Mouse (Mus musculus): ENCODE results near the gene Slamf6. TPM values are rescaled to one million over a fixed set of nuclear protein-coding genes. Genes with fewer than 3 reads are reported as not detected.

Slamf6 gene
- polyA plus RNA-seq, 1 experiment = not detected

- Histone ChIP-seq H3K4me3 (replicated peaks) (no peak overlapping the region), H3K4me1 (peaks cover 11% of the 10 kb centered on the region), H3K9me3 (peaks cover 9% of the 10 kb centered on the region), H3K36me3 (replicated peaks; ENCODE audit: low read length) (no peaks in the 10 kb centered on the region), H3K27me3 (replicated peaks) (peaks cover 3% of the 10 kb centered on the region)
- no peak for TF ChIP-seq GATA1 (IDR thresholded peaks at IDR 0.05; ENCODE audit: borderline replicate concordance, low read length)
- TF ChIP-seq FLI1 (IDR thresholded peaks at IDR 0.05; ENCODE audit: low read length) = no peak
Measured at GRCm38 (mm10) chr1:171921641-171922040, 4.3 kb downstream of the Slamf6 start.

GRCm38 (mm10) chr1:171922844-171923243, 5.5 kb downstream of the Slamf6 start:
- H3K36me3 ChIP-seq (replicated peaks; ENCODE audit: low read length) = no peaks in the 10 kb centered on the region
- TF ChIP-seq FLI1 (IDR thresholded peaks at IDR 0.05; ENCODE audit: low read length) = no peak
- no peak for TF ChIP-seq GATA1 (IDR thresholded peaks at IDR 0.05; ENCODE audit: borderline replicate concordance, low read length)

GRCm38 (mm10) chr1:171924900-171925299, 7.6 kb downstream of the Slamf6 start:
- TF ChIP-seq FLI1 (IDR thresholded peaks at IDR 0.05; ENCODE audit: low read length) = no peak
- H3K27me3 ChIP-seq (replicated peaks) = peaks cover 3% of the 10 kb centered on the region
- H3K4me3 ChIP-seq (replicated peaks) = no peak overlapping the region
- no peaks in the 10 kb centered on the region for H3K36me3 ChIP-seq (replicated peaks; ENCODE audit: low read length)
- H3K4me1 ChIP-seq = peaks cover 11% of the 10 kb centered on the region
- H3K9me3 ChIP-seq = peaks cover 14% of the 10 kb centered on the region

More at GRCm38 (mm10) chr1:171922844-171923243, 5.5 kb downstream of the Slamf6 start:
- H3K4me3 ChIP-seq (replicated peaks) = no peak overlapping the region
- peaks cover 11% of the 10 kb centered on the region for H3K4me1 ChIP-seq
- peaks cover 12% of the 10 kb centered on the region for H3K9me3 ChIP-seq
- peaks cover 3% of the 10 kb centered on the region for H3K27me3 ChIP-seq (replicated peaks)

GRCm38 (mm10) chr1:171933851-171934250, 16.5 kb downstream of the Slamf6 start:
- TF ChIP-seq FLI1 (IDR thresholded peaks at IDR 0.05; ENCODE audit: low read length) (no peak), GATA1 (IDR thresholded peaks at IDR 0.05; ENCODE audit: borderline replicate concordance, low read length) (no peak)
- Histone ChIP-seq H3K27me3 (replicated peaks) (no peaks in the 10 kb centered on the region), H3K9me3 (peaks cover 22% of the 10 kb centered on the region), H3K4me1 (no peaks in the 10 kb centered on the region), H3K36me3 (replicated peaks; ENCODE audit: low read length) (no peaks in the 10 kb centered on the region), H3K4me3 (replicated peaks) (no peak overlapping the region)

GRCm38 (mm10) chr1:171938952-171939948, 21.9 kb downstream of the Slamf6 start:
- Histone ChIP-seq H3K9me3 (peaks cover 22% of the 10 kb centered on the region), H3K4me1 (no peaks in the 10 kb centered on the region), H3K27me3 (replicated peaks) (no peaks in the 10 kb centered on the region), H3K36me3 (replicated peaks; ENCODE audit: low read length) (no peaks in the 10 kb centered on the region), H3K4me3 (replicated peaks) (no peak overlapping the region)
- TF ChIP-seq GATA1 (IDR thresholded peaks at IDR 0.05; ENCODE audit: borderline replicate concordance, low read length) = no peak
- TF ChIP-seq FLI1 (IDR thresholded peaks at IDR 0.05; ENCODE audit: low read length) = no peak

- Histone ChIP-seq H3K36me3 (replicated peaks; ENCODE audit: low read length) (no peaks in the 10 kb centered on the region), H3K27me3 (replicated peaks) (no peaks in the 10 kb centered on the region), H3K4me1 (no peaks in the 10 kb centered on the region), H3K9me3 (peaks cover 22% of the 10 kb centered on the region), H3K4me3 (replicated peaks) (no peak overlapping the region)
- TF ChIP-seq FLI1 (IDR thresholded peaks at IDR 0.05; ENCODE audit: low read length) (no peak), GATA1 (IDR thresholded peaks at IDR 0.05; ENCODE audit: borderline replicate concordance, low read length) (no peak)
Measured at GRCm38 (mm10) chr1:171940626-171941025, 23.3 kb downstream of the Slamf6 start.

- H3K36me3 ChIP-seq (replicated peaks; ENCODE audit: low read length) = no peaks in the 10 kb centered on the region
- no peak overlapping the region for H3K4me3 ChIP-seq (replicated peaks)
- TF ChIP-seq FLI1 (IDR thresholded peaks at IDR 0.05; ENCODE audit: low read length) (no peak), GATA1 (IDR thresholded peaks at IDR 0.05; ENCODE audit: borderline replicate concordance, low read length) (no peak)
Measured at GRCm38 (mm10) chr1:171946447-171946995, 29.2 kb downstream of the Slamf6 start.

GRCm38 (mm10) chr1:171948161-171948945, 31.0 kb downstream of the Slamf6 start:
- Histone ChIP-seq H3K9me3 (peaks cover 13% of the 10 kb centered on the region), H3K4me3 (replicated peaks) (no peak overlapping the region), H3K4me1 (no peaks in the 10 kb centered on the region), H3K36me3 (replicated peaks; ENCODE audit: low read length) (no peaks in the 10 kb centered on the region), H3K27me3 (replicated peaks) (no peaks in the 10 kb centered on the region)
- TF ChIP-seq FLI1 (IDR thresholded peaks at IDR 0.05; ENCODE audit: low read length) (no peak), GATA1 (IDR thresholded peaks at IDR 0.05; ENCODE audit: borderline replicate concordance, low read length) (no peak)

More at GRCm38 (mm10) chr1:171946447-171946995, 29.2 kb downstream of the Slamf6 start:
- no peaks in the 10 kb centered on the region for H3K27me3 ChIP-seq (replicated peaks)
- no peaks in the 10 kb centered on the region for H3K4me1 ChIP-seq
- peaks cover 7% of the 10 kb centered on the region for H3K9me3 ChIP-seq

- H3K4me1 ChIP-seq = no peaks in the 10 kb centered on the region
- H3K27me3 ChIP-seq (replicated peaks) = no peaks in the 10 kb centered on the region
- TF ChIP-seq GATA1 (IDR thresholded peaks at IDR 0.05; ENCODE audit: borderline replicate concordance, low read length) (no peak), FLI1 (IDR thresholded peaks at IDR 0.05; ENCODE audit: low read length) (no peak)
- no peaks in the 10 kb centered on the region for H3K36me3 ChIP-seq (replicated peaks; ENCODE audit: low read length)
- H3K4me3 ChIP-seq (replicated peaks) = no peak overlapping the region
- H3K9me3 ChIP-seq = peaks cover 15% of the 10 kb centered on the region
Measured at GRCm38 (mm10) chr1:171948946-171949508, 31.7 kb downstream of the Slamf6 start.

All from megakaryocyte, embryonic 14.5 days (primary cell).